12 mouse cellular contexts compared by ENCODE assay signal in genomic region chr8:35233520-35234186, GRCm38 (mm10).
A peak's percentile ranks its signal among the peaks of the same experiment; 100 is the strongest.
DNase-seq lines count a peak whose midpoint lies in the region; ATAC-seq and TF ChIP-seq lines count a peak whose summit lies in the region.
"Had no signal": no experiment of that assay in that cellular context is flagged by ENCODE, and none has a peak within 500 bp of the region (broad histone marks: within the 10 kb centered on the region; RNA-seq: fewer than 3 reads in every experiment).

No protein-coding gene starts in this region.

- no peak overlapping the region for H3K27ac ChIP-seq in heart, embryonic 15.5 days
- no peak overlapping the region for H3K27ac ChIP-seq in lung, postnatal 0 days (ENCODE audit: low read length)
- H3K27ac ChIP-seq in embryonic facial prominence, embryonic 12.5 days, result peak overlapping the region; percentile 67
- H3K27ac ChIP-seq: hindbrain, embryonic 10.5 days; kidney, postnatal 0 days had no signal

- no peak overlapping the region for H3K4me3 ChIP-seq in heart, embryonic 15.5 days
- no peak overlapping the region for H3K4me3 ChIP-seq in lung, postnatal 0 days (ENCODE audit: low read depth, low read length)
- H3K4me3 ChIP-seq in embryonic facial prominence, embryonic 12.5 days, result no peak overlapping the region
- H3K4me3 ChIP-seq: hindbrain, embryonic 10.5 days; stomach, embryonic 15.5 days had no signal

- no peak for TF ChIP-seq CTCF in lung, postnatal 0 days (IDR thresholded peaks at IDR 0.05)

- WGBS in heart, embryonic 15.5 days, result 35% methylated on average over 5 of the region's 5 CpGs
- 37% methylated on average over 5 of the region's 5 CpGs for WGBS in lung, postnatal 0 days
- 34% methylated on average over 5 of the region's 5 CpGs for whole genome bisulfite sequencing in embryonic facial prominence, embryonic 12.5 days

- no peaks in the 10 kb centered on the region for H3K9me3 ChIP-seq in heart, embryonic 15.5 days (replicated peaks)
- H3K9me3 ChIP-seq in lung, postnatal 0 days (ENCODE audit: low read length), result no peaks in the 10 kb centered on the region
- no peaks in the 10 kb centered on the region for H3K9me3 ChIP-seq in embryonic facial prominence, embryonic 12.5 days
- H3K9me3 ChIP-seq: hindbrain, embryonic 10.5 days; stomach, embryonic 15.5 days had no signal

- H3K4me1 ChIP-seq in heart, embryonic 15.5 days (replicated peaks), result peaks cover 23% of the 10 kb centered on the region
- no peaks in the 10 kb centered on the region for H3K4me1 ChIP-seq in lung, postnatal 0 days (ENCODE audit: insufficient read depth, low read depth, low read length)
- H3K4me1 ChIP-seq in embryonic facial prominence, embryonic 12.5 days, result peaks cover 33% of the 10 kb centered on the region

- DNase-seq in heart, postnatal 36 days, result no peak
- DNase-seq in lung, postnatal 0 days (ENCODE audit: low spot score), result no peak
- no peak for DNase-seq in lung, adult 18-20 months
- peak; percentile 20 to 25 for DNase-seq in right cerebral cortex, postnatal 36 days (ENCODE audit: low spot score in 2 of 2)
- no peak for DNase-seq in layer of hippocampus, adult 9-10 months (ENCODE audit: low spot score)
- no peak for DNase-seq in kidney, postnatal 25 days
- DNase-seq: lung, adult 2 months had no signal

- intact Hi-C loops in heart, postnatal 36 days (cut with DNase I), result no loop called here

- no peaks in the 10 kb centered on the region for H3K27me3 ChIP-seq in heart, embryonic 15.5 days
- H3K27me3 ChIP-seq in lung, postnatal 0 days (replicated peaks; ENCODE audit: insufficient read depth, low read length), result no peaks in the 10 kb centered on the region
- H3K27me3 ChIP-seq in embryonic facial prominence, embryonic 12.5 days, result no peaks in the 10 kb centered on the region
- H3K27me3 ChIP-seq: stomach, embryonic 15.5 days had no signal

- 0 out of 2 replicates have a peak, but pooled peaks have one; percentile 50 for ATAC-seq in heart, embryonic 15.5 days (replicated peaks; ENCODE audit: insufficient number of reproducible peaks, insufficient read depth, low FRiP score, low read depth)
- 0 out of 2 replicates have a peak, but pooled peaks have one; percentile 12 for ATAC-seq in lung, postnatal 0 days
- ATAC-seq in embryonic facial prominence, embryonic 12.5 days (ENCODE audit: insufficient number of reproducible peaks, insufficient read depth, low FRiP score, low TSS enrichment), result no peak

- no peak overlapping the region for H3K4me2 ChIP-seq in heart, embryonic 15.5 days
- no peak overlapping the region for H3K4me2 ChIP-seq in lung, postnatal 0 days (replicated peaks; ENCODE audit: low read depth, low read length)
- no peak overlapping the region for H3K4me2 ChIP-seq in embryonic facial prominence, embryonic 12.5 days (replicated peaks)
- H3K4me2 ChIP-seq: stomach, embryonic 15.5 days had no signal

- no peaks in the 10 kb centered on the region for H3K36me3 ChIP-seq in heart, embryonic 15.5 days
- H3K36me3 ChIP-seq in lung, postnatal 0 days (ENCODE audit: insufficient read depth, low read length), result no peaks in the 10 kb centered on the region
- no peaks in the 10 kb centered on the region for H3K36me3 ChIP-seq in embryonic facial prominence, embryonic 12.5 days
- H3K36me3 ChIP-seq: hindbrain, embryonic 10.5 days; stomach, embryonic 15.5 days had no signal

- TF ChIP-seq EP300 in lung, postnatal 0 days (IDR thresholded peaks at IDR 0.05), result no peak

- no peak overlapping the region for H3K9ac ChIP-seq in heart, embryonic 15.5 days
- H3K9ac ChIP-seq in lung, postnatal 0 days (replicated peaks; ENCODE audit: low read depth), result no peak overlapping the region
- no peak overlapping the region for H3K9ac ChIP-seq in embryonic facial prominence, embryonic 12.5 days
- H3K9ac ChIP-seq: stomach, embryonic 15.5 days had no signal

Comparison
In these comparisons a context has a peak if more than half of its experiments do, and no peak if none do; other contexts are left out.
1. DNase-seq: peak in right cerebral cortex, postnatal 36 days (2 of 2); none in heart, postnatal 36 days (0 of 2), lung, postnatal 0 days (single experiment), lung, adult 18-20 months (0 of 2), layer of hippocampus, adult 9-10 months (single experiment) and kidney, postnatal 25 days (0 of 2).